Mouse (Mus musculus): Measurements from ENCODE around the gene Degs2. TPM values are rescaled to one million over a fixed set of nuclear protein-coding genes. Genes with fewer than 3 reads are reported as not detected.

Degs2 gene
- total RNA-seq, 2 experiments from 2014 or later: 0.28 TPM; not detected in 1

DNA sequence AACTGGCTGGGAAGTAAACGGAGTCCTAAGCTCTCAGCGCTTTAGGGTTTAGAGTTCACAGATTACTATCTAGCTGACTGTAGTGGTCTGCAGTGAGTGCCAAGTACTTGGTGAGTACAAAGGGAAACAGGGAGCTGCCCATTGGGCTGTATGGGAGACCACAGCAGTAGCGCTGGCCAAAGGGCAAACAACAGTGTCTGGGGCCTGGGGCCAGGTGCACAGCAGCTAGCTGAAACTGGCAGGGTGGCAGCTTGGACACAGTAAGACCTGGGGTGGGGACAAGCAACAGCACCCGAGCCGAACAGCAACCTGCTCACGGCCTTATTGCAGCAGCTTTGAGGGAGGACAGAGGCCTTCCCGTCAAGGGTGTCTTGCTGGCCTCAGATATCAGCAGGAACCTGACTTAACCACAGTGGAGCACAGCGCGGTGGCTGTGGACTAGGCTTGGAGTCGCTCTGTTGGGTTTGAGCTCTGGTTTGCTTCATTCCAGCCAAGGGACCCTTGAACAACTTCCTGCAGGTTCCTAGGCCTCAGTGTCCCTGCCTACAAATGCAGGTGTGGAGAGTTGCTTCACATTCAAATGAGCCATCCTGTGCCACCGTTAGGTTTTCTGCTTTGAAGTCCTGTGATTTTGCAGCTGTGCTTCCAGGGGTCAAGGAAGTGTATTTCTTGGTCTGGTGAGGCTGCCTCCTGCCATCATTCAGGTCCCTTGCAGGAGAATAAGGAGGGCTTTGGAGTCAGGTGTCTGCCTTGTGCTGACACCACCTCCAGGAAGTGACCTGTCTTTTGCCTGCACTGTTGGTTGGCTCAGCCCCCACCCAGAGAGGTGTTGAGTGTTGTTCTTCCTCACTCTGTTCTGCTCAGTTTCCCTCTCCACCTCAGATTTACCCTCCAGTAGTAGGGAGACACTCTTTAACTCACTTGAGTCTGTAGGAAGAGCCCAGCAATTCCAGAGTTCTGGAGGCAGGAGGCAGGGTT lies 48.5 kb downstream of the Degs2 start:
- no peak for DNase-seq (ENCODE audit: low spot score in 2 of 2)

DNA sequence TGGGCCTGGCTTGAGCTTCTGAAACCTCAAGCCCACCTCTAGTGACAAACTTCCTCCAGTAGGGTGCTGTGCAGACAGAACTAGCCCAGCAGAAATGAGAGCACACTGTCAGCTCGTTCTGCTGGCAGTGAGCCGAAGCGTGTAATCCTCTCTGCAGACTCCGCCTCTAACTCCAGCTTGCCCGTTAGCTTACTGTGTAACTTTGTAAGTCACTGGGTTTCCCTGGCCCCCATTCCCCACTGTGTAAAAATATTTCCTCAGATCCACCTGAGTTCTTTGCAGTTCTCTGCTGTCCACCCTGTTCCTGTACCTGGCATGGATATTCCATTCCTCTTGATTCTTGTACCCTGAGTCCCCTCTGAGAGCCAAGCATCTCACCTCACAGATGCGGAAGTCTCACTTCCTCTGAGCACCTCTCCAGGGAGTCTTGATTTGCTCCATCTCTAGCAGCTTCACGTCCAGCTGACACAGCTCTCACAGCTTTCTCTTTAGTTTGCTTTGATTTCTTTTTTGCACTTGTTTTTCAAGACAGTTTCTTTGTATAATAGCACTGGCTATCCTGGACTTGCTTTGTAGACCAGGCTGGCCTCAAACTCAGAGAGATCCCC lies 51.0 kb downstream of the Degs2 start:
- no peak for DNase-seq (ENCODE audit: low spot score in 2 of 2)

DNA sequence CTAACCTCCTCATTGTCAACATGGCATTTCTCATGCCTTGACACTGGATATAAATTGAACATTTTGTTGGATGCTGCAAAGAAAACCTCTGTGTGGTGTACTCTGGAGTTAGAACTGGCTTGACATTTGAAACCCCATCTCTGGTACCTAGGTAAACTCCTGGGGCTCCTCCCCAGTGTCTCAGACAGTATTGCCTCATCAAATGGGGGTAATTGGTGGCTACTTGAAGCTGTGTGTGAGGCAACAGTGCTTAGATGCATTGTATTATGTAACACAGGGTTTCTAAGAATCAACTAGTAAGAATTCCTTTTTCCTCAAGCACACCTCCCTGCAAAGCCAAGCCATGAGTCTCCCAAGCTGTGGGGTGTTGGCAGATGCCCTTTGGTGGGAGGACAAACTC lies 54.3 kb downstream of the Degs2 start:
- no peak for DNase-seq (ENCODE audit: low spot score in 2 of 2)

DNA sequence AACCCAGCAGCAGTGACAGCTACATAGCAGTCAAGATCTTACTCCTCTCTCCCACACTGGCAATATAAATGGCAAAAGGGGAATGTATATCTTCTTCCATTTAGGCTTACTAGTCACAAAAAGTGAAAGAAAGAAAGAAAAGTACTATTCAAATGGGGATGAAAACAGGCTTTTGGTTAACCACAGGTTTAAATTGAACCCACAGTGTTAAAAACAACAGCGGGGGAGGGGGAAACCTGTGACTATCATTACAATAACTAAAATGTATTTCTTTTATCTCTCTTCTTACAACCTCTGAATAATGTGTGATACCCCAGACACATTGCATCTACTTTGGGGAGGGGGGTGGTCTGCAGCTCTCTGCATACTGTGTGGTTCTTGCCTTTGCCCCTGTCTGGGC lies 55.9 kb downstream of the Degs2 start:
- DNase-seq (ENCODE audit: low spot score in 2 of 2): no peak

DNA sequence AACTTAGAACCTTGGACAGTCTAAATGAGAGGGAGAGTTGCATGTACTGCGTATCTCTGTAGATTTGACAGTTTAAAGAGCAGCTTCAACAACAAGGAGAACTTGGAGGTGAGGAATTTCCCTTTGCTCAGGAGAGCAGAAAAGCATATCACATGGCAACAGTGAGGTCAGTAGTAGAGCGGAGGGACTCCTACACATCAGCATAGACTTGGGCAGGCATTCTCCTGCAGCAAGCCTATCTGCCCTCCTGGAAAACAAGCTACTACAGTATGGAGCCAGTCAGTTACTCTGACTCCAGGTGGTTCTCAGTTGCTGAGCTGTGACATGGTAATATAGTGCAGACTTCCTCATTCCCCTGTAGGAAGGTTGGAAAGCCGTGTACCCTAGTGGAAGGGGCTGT lies 60.1 kb downstream of the Degs2 start:
- DNase-seq (ENCODE audit: low spot score in 2 of 2): no peak

DNA sequence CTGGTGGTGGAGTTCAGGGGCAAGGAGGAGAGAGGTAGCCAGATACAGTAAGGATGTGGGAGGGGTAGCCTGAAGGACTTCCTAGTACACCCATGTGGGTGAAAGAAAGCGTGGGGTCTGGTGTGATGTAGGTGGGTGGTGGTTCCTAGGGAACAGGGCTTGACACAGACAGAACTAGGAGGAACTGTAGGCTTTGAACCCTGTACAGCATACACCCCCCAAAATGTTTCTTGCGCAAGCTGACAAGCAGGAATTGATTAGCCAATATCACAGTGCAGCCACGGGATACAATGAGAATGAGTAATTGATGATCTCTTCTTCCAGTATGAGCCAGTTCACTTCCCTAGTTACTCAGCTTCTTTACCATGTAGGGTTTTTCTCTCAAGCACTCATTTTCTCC lies 63.0 kb downstream of the Degs2 start:
- no peak for DNase-seq (ENCODE audit: low spot score in 2 of 2)

DNA sequence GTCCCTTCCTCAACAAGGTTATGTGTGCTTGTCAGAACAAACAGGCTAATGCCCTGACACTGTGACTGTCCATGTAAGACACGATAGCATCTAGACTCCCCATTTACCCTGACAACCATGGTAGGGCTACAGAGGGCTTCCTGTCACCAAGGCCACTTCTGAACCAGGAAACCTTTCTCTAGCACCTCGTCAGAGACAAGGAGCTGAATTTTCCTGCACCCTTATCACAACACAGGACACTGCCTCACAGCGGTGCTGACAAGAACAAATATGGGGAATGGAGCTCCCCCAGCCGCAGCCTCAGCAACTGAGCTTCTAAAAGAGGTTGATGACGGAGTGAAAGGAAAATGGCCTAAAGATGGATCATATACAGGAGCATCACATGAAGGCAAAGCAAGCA lies 64.7 kb downstream of the Degs2 start:
- DNase-seq (ENCODE audit: low spot score in 2 of 2): no peak

DNA sequence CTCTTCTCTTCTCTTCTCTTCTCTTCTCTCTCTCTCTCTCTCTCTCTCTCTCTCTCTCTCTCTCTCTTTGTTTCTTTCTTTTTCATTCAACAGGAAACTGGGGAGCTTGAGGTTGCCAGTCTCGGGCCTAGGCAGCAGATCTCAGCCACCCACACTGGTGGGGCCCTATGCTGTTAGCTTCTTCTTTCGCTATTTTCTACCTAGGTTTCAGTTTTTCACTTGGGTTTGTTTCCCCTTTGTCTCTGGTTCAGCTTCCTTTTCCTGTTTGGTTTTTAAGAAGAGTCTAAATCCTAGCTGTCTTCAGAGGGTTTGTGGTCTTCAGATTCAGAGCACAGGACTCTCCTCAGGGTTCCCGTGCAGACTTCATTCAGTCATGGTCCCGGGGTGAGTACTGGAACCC lies 66.6 kb downstream of the Degs2 start:
- no peak for DNase-seq (ENCODE audit: low spot score in 2 of 2)

DNA sequence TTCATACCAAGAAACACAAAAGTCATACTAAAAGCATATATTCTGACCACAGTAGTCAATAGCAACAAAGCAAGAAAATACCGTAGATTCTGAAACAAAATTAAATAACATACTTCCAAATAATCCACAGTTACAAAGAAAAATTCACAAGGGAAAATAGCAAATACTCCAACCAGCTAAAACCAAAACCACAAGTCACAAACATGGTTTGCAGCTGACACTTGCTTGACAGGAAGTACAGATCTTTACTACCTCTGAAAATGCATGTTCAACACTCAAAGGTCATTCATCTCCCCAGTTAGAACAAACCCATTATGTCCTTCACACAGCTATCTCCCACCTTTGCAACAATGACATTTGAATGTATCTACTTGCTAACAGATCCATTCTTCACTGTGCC lies 68.1 kb downstream of the Degs2 start:
- no peak for DNase-seq (ENCODE audit: low spot score in 2 of 2)

DNA sequence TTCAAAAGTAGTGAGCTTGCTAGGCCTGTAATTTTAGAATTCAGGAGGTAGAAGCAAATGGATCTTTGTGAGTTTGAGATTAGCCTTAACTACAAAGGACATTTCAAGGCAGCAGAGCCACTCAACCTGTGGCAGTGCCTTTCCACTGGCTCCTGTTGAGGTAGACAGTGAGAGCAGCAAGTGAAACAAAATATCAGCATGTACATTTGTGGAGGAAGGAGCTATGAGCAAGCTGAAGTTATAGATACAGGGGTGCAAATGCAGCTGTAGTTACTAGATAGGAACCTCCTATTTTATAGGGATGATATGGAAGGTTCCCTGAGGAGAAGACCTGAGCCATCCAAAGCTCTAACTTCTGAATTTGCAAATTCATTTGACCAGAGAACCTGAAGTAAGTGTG lies 69.6 kb downstream of the Degs2 start:
- no peak for DNase-seq (ENCODE audit: low spot score in 2 of 2)

DNA sequence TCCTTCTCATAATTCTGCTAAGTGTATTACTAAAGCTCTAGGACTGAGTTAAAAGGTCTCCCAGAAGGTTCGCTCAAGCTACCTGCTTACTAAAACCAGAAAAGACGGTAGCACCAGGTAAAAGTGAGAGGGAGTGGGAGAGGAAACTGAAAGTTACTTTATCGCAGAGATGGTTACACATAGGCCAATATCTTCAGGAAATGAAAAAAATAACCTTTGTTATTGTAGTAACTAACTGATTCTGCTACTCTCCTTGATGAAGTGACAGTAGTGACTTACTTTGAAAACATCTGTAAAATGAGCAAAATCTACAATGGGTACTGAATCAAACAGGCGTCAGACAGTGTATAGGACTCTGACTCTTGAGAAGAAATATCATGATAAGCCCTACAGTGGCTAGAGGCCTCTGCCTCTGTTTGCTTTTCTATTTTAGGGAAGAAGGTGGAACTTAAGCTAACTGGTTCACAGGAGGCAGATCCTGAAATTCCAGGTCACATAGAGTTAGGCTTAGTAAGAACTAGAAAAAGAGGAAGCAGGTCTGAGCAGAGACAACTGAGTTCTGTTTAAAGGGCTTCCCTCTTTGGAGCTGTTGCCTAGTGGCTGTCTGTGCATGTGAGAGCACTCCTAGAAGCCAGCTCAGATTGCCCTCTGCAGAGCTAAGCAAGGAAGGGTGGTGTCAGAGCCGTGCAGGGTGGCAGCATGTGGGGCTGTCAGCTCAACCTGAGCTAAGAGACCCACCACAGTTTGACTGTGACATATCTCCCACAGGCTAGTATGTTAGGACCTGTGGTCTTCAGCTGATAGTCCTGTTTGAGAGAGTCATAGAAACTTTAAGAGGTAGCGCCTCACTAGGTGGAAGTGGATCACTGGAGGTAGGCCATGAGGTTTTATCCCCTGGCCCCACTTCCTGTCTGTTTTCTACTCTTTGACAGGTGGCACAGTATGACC lies 71.1 kb downstream of the Degs2 start:
- no peak for DNase-seq (ENCODE audit: low spot score in 2 of 2)

DNA sequence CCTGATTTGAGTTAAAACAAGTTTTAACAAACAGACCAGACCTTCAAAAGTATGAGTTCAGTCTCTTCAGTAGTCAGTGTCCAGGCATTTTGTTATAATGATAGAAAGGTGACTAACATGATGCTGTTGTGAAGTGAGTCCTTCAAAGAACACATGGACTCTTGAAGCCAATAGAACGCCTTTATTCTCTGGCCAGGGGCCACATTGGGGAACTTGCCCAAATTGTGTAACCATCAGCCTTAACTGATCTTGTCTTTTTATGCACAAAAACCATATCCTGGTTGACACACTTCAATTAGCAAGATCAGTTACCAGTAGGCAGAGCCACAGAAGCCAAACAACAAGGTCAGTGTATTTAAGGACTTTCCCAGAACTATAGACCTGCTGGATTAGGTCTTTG lies 72.6 kb downstream of the Degs2 start:
- no peak for DNase-seq (ENCODE audit: low spot score in 2 of 2)

Small RNA genes lying within 50 kb of the gene (microRNA-seq; reads per million reads assigned to microRNA genes)
- gene Gm23872 (not detected), gene Mir342 (2,088 reads per million, percentile 84 among the genes with 10 or more reads in this experiment)

Other genes starting within 250 kb of the Degs2 start
- 100 to 1,000 TPM; 123 to 135 TPM for gene Evl, start 147.6 kb downstream of the Degs2 start, total RNA-seq (2021)
- 10 to 100 TPM; 70.1 to 75.3 TPM for gene Yy1, start 90.7 kb upstream of the Degs2 start, total RNA-seq (2021)
- gene Slc25a29, start 133.6 kb upstream of the Degs2 start, total RNA-seq (2021): 1 to 10 TPM; 8.7 to 9.6 TPM
- gene Slc25a47, start 133.7 kb upstream of the Degs2 start, total RNA-seq (2021): 10 to 100 TPM; 14.1 to 44.8 TPM
- gene Wdr25, start 191.3 kb upstream of the Degs2 start, total RNA-seq (2021): 1 to 10 TPM; 3.4 to 7.5 TPM
- gene Wars, start 191.9 kb upstream of the Degs2 start, total RNA-seq (2021): 10 to 100 TPM; 54.9 to 59.9 TPM

Data from adrenal gland, postnatal 4 days (tissue).